8 mouse cellular contexts compared by ENCODE assay signal in genomic region chr13:43398297-43399080, GRCm38 (mm10). TPM values are rescaled to one million over a fixed set of nuclear protein-coding genes. Genes with fewer than 3 reads are reported as not detected.
A peak's percentile ranks its signal among the peaks of the same experiment; 100 is the strongest.
DNase-seq lines count a peak whose midpoint lies in the region; ATAC-seq and TF ChIP-seq lines count a peak whose summit lies in the region.

TSS of gene Nol7 (plus strand) at chr13:43398390.

- intact Hi-C loops in heart, postnatal 10 days (cut with DNase I): loop anchor here (5.0 kb wide), 1 partner anchor 216 kb away; no protein-coding TSS in a partner anchor

- H3K4me2 ChIP-seq in forebrain, embryonic 13.5 days: peak within 1 kb of the TSS; percentile 70
- peak within 1 kb of the TSS; percentile 88 for H3K4me2 ChIP-seq in liver, postnatal 0 days (ENCODE audit: low read depth, low read length)
- peak within 1 kb of the TSS; percentile 73 for H3K4me2 ChIP-seq in neural tube, embryonic 14.5 days (ENCODE audit: low read depth, low read length)

- peak within 1 kb of the TSS; percentile 93 for H3K27ac ChIP-seq in forebrain, embryonic 13.5 days
- H3K27ac ChIP-seq in liver, postnatal 0 days (ENCODE audit: low read depth): peak within 1 kb of the TSS; percentile 93
- peak within 1 kb of the TSS; percentile 95 for H3K27ac ChIP-seq in neural tube, embryonic 14.5 days (ENCODE audit: low read depth, low read length)

- no peak for TF ChIP-seq CTCF in E14TG2a.4 (conservative IDR thresholded peaks at IDR 0.05; ENCODE audit: low read length)
- TF ChIP-seq CTCF in liver, postnatal 0 days (IDR thresholded peaks at IDR 0.05; ENCODE audit: low read depth): peak; percentile 97

- peak; percentile 94 for ATAC-seq in forebrain, embryonic 13.5 days
- peak; percentile 98 for ATAC-seq in liver, postnatal 0 days
- peak; percentile 93 for ATAC-seq in neural tube, embryonic 14.5 days (ENCODE audit: low read depth)

- WGBS in forebrain, embryonic 13.5 days: 2% methylated on average over 56 of the region's 72 CpGs
- 1% methylated on average over 72 of the region's 72 CpGs for WGBS in large intestine, adult 2 months
- WGBS in liver, postnatal 0 days (ENCODE audit: insufficient replicate concordance): 4% methylated on average over 66 of the region's 72 CpGs
- WGBS in neural tube, embryonic 14.5 days: 1% methylated on average over 71 of the region's 72 CpGs

- TF ChIP-seq EP300 in liver, postnatal 0 days (IDR thresholded peaks at IDR 0.05; ENCODE audit: low read depth): no peak

- no peaks in the 10 kb centered on the region for H3K27me3 ChIP-seq in E14TG2a.4 (ENCODE audit: insufficient read depth, low read length)
- no peaks in the 10 kb centered on the region for H3K27me3 ChIP-seq in forebrain, embryonic 13.5 days
- no peaks in the 10 kb centered on the region for H3K27me3 ChIP-seq in liver, postnatal 0 days (ENCODE audit: insufficient read depth, low read length)
- H3K27me3 ChIP-seq in neural tube, embryonic 14.5 days (ENCODE audit: control insufficient read depth, insufficient read depth, low read length): no peaks in the 10 kb centered on the region

- peak within 1 kb of the TSS; percentile 89 for H3K4me3 ChIP-seq in E14TG2a.4 (replicated peaks; ENCODE audit: low read length)
- peak within 1 kb of the TSS; percentile 85 for H3K4me3 ChIP-seq in forebrain, embryonic 13.5 days
- peak within 1 kb of the TSS; percentile 79 for H3K4me3 ChIP-seq in liver, postnatal 0 days (ENCODE audit: low read depth, low read length)
- H3K4me3 ChIP-seq in neural tube, embryonic 14.5 days (ENCODE audit: low read depth, low read length): peak within 1 kb of the TSS; percentile 86

- H3K9me3 ChIP-seq in E14TG2a.4 (ENCODE audit: low read length): peaks cover 43% of the 10 kb centered on the region
- no peaks in the 10 kb centered on the region for H3K9me3 ChIP-seq in forebrain, embryonic 13.5 days (replicated peaks)
- H3K9me3 ChIP-seq in liver, postnatal 0 days (ENCODE audit: low read length): no peaks in the 10 kb centered on the region; the same call in 1 of the 2 replicates
- no peaks in the 10 kb centered on the region for H3K9me3 ChIP-seq in neural tube, embryonic 14.5 days (ENCODE audit: control insufficient read depth, low read length)

- H3K4me1 ChIP-seq in E14TG2a.4 (replicated peaks; ENCODE audit: low read depth, low read length): peaks cover 13% of the 10 kb centered on the region
- H3K4me1 ChIP-seq in forebrain, embryonic 13.5 days: peaks cover 12% of the 10 kb centered on the region
- peaks cover 6% of the 10 kb centered on the region for H3K4me1 ChIP-seq in liver, postnatal 0 days (ENCODE audit: insufficient read depth)
- peaks cover 10% of the 10 kb centered on the region; the same call in 1 of the 2 replicates for H3K4me1 ChIP-seq in neural tube, embryonic 14.5 days (ENCODE audit: control insufficient read depth, insufficient read depth, low read length)

- peak; percentile 93 for DNase-seq in c-Kit-positive CD71-positive TER-119-positive erythroid progenitor cells, embryonic 14.5 days (ENCODE audit: low spot score)
- peak; percentile 96 to 98 for DNase-seq in heart, postnatal 10 days
- DNase-seq in large intestine, adult 2 months (ENCODE audit: low read depth, low spot score): peak; percentile 67
- DNase-seq in liver, postnatal 0 days: peak; percentile 98
- peak; percentile 98 for DNase-seq in testis, postnatal 10 days (ENCODE audit: low spot score)

- H3K36me3 ChIP-seq in E14TG2a.4 (ENCODE audit: insufficient read depth, low read length): peaks cover 64% of the 10 kb centered on the region
- H3K36me3 ChIP-seq in forebrain, embryonic 13.5 days (ENCODE audit: poor library complexity, severe bottlenecking): peaks cover 60% of the 10 kb centered on the region
- peaks cover 36% of the 10 kb centered on the region for H3K36me3 ChIP-seq in liver, postnatal 0 days (replicated peaks; ENCODE audit: insufficient read depth, low read length)
- H3K36me3 ChIP-seq in neural tube, embryonic 14.5 days (ENCODE audit: control insufficient read depth, insufficient read depth, low read length): peaks cover 14% of the 10 kb centered on the region

- peak within 1 kb of the TSS; percentile 94 for H3K9ac ChIP-seq in forebrain, embryonic 13.5 days
- peak within 1 kb of the TSS; percentile 88 for H3K9ac ChIP-seq in liver, postnatal 0 days (replicated peaks)
- peak within 1 kb of the TSS; percentile 90 for H3K9ac ChIP-seq in neural tube, embryonic 14.5 days (replicated peaks; ENCODE audit: low read depth, low read length)

RNA-seq across cellular contexts. Expression of gene Nol7, which starts in this region (rescaled TPM):
- 197 and 228 TPM in 2 replicates for polyA plus RNA-seq in forebrain, embryonic 13.5 days (2015; fragmentation: Nextera tagmentation; extraction: Ambion mirVana)
- total RNA-seq in heart, postnatal 10 days (2021): 100 to 1,000 TPM; 112 to 117 TPM
- 27.7 and 40.1 TPM in 2 replicates for polyA plus RNA-seq in large intestine, adult 2 months (2012; rRNA removed)
- 94.2 and 103 TPM in 2 replicates for polyA plus RNA-seq in liver, postnatal 0 days (2015; fragmentation: Nextera tagmentation; extraction: Ambion mirVana)
- 159 and 197 TPM in 2 replicates for polyA plus RNA-seq in neural tube, embryonic 14.5 days (2014; fragmentation: Nextera tagmentation; extraction: Ambion mirVana)

Comparison
In these comparisons a context has a peak if more than half of its experiments do, and no peak if none do; other contexts are left out.
1. Peak in every context shown above with its lines: DNase-seq, ATAC-seq, H3K4me3 ChIP-seq and H3K27ac ChIP-seq.